Mouse (Mus musculus) ES-E14 (cell line): Measurements from ENCODE around the gene Hoxc10. TPM values are rescaled to one million over a fixed set of nuclear protein-coding genes. Genes with fewer than 3 reads are reported as not detected.

ENCODE experiments used
- DNase-seq: peaks from one replicate; pipeline ENCODE4 v3.0.0-alpha.2; 2013; ENCODE audit warnings: low read depth, low spot score
- H3K27ac ChIP-seq: 2 replicates; pipeline ENCODE4 v1.5.1; 2012; ENCODE audit warnings: low read depth, mild to moderate bottlenecking, low read length, moderate library complexity, mixed read lengths; ENCODE audit not compliant: poor library complexity, insufficient read depth, severe bottlenecking
- H3K36me3 ChIP-seq: 2 replicates; pipeline ENCODE4 v1.6.1; 2012; ENCODE audit warnings: mild to moderate bottlenecking, low read length, moderate library complexity, mixed read lengths; ENCODE audit not compliant: control insufficient read depth, poor library complexity, insufficient read depth, severe bottlenecking
- H3K4me1 ChIP-seq, 2 experiments: fragments of 150-350 bp in 1 of 2; sonication (generic) in 1 of 2; 2 replicates each; pipeline ENCODE4 v1.6.1; 2012; ENCODE audit warnings: low read length in 2 of 2, mild to moderate bottlenecking in 1 of 2, mixed read lengths in 1 of 2; ENCODE audit not compliant: control insufficient read depth in 2 of 2, insufficient read depth in 2 of 2, poor library complexity in 1 of 2
- H3K4me3 ChIP-seq, 2 experiments: fragments of 150-350 bp in 1 of 2; sonication (generic) in 1 of 2; 2 replicates each; pipeline ENCODE4 v1.5.1; 2012; ENCODE audit warnings: low read length in 2 of 2, low read depth in 1 of 2, mild to moderate bottlenecking in 1 of 2, mixed read lengths in 1 of 2; ENCODE audit not compliant: insufficient read depth in 1 of 2, poor library complexity in 1 of 2, severe bottlenecking in 1 of 2
- H3K9ac ChIP-seq: 2 replicates; pipeline ENCODE4 v1.6.1; 2012; ENCODE audit warnings: low read depth, mild to moderate bottlenecking, low read length, mixed read lengths; ENCODE audit not compliant: poor library complexity, insufficient read depth, severe bottlenecking
- H3K9me3 ChIP-seq: fragments of 150-350 bp; sonication (generic); 2 replicates; pipeline ENCODE4 v1.6.1; 2012; ENCODE audit warnings: low read depth, mild to moderate bottlenecking, low read length; ENCODE audit not compliant: control insufficient read depth, insufficient read depth
- CHD2 ChIP-seq: IDR thresholded peaks from 2 replicates; pipeline ENCODE4 v1.6.1; 2014; ENCODE audit warnings: mild to moderate bottlenecking, low read depth, low read length, inconsistent platforms
- HCFC1 ChIP-seq: IDR thresholded peaks from 2 replicates; pipeline ENCODE4 v1.6.1; 2012; ENCODE audit warnings: low read length, inconsistent platforms, borderline replicate concordance; ENCODE audit not compliant: insufficient read depth
- MAFK ChIP-seq: IDR thresholded peaks from 2 replicates; pipeline ENCODE4 v1.6.1; 2014; ENCODE audit warnings: mild to moderate bottlenecking, low read depth, low read length, inconsistent platforms; ENCODE audit not compliant: insufficient read depth
- ZC3H11A ChIP-seq: IDR thresholded peaks from 2 replicates; pipeline ENCODE4 v1.6.1; 2012; ENCODE audit warnings: low read depth, mild to moderate bottlenecking, inconsistent platforms, low read length, borderline replicate concordance
- ZNF384 ChIP-seq: IDR thresholded peaks from 2 replicates; pipeline ENCODE4 v1.6.1; 2012; ENCODE audit warnings: low read depth, low read length, inconsistent platforms
- in situ Hi-C, 2 experiments: fragments of 600-800 bp; cut with MboI; formaldehyde crosslinking; loops; one replicate each; pipeline ENCODE4 v1.15.1; 2025; ENCODE audit warnings: low sequenced_read_pairs in 2 of 2, inconsistent platforms in 1 of 2; ENCODE audit not compliant: unreplicated experiment in 2 of 2
- total RNA-seq: library from RNA; depleted of rRNA; stranded (reverse); fragments of 300-350 nt; gene quantifications from 2 replicates; pipeline ENCODE4 v1.2.3, GENCODE M21; 2012

The Hoxc10 gene
- total RNA-seq, 1 experiment, result 0.58 TPM

DNA sequence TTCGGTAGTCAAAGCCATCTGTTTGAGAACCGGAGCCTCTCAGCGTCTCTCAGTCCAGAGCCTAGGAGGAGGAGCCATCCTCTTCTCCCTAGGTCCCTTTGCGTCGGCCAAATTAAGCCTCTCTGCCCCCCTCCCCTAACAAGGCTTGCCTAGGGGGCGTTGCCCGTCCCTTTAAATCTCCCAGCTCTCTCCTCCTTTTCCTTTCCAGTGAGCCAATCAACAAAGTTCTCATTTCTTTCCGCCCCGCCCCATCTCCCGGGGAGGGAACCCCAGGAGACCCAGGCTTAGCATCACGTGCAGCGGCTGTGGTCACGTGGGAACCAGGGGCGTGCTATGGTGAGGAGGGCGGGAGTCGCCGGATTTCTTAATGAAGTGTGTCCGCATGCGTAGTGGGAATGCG, 46.0 kb upstream of the Hoxc10 start:
- no peaks in the 10 kb centered on the region for H3K36me3 ChIP-seq
- no peaks in the 10 kb centered on the region for H3K9me3 ChIP-seq
- H3K4me3 ChIP-seq, result peak overlapping the region; percentile 56 to 69; a peak in 3 of 4 replicates
- no peak overlapping the region for H3K9ac ChIP-seq
- peak; percentile 100 for DNase-seq
- H3K4me1 ChIP-seq, result no peaks in the 10 kb centered on the region
- no peak overlapping the region for H3K27ac ChIP-seq
- TF ChIP-seq ZNF384 (no peak), HCFC1 (0 out of 2 replicates have a peak, but pooled peaks have one; percentile 17)
- in situ Hi-C loops, result loop anchor here in 1 of 2 experiments (10.0 kb wide), 1 partner anchor 64 kb away; no protein-coding TSS in a partner anchor

DNA sequence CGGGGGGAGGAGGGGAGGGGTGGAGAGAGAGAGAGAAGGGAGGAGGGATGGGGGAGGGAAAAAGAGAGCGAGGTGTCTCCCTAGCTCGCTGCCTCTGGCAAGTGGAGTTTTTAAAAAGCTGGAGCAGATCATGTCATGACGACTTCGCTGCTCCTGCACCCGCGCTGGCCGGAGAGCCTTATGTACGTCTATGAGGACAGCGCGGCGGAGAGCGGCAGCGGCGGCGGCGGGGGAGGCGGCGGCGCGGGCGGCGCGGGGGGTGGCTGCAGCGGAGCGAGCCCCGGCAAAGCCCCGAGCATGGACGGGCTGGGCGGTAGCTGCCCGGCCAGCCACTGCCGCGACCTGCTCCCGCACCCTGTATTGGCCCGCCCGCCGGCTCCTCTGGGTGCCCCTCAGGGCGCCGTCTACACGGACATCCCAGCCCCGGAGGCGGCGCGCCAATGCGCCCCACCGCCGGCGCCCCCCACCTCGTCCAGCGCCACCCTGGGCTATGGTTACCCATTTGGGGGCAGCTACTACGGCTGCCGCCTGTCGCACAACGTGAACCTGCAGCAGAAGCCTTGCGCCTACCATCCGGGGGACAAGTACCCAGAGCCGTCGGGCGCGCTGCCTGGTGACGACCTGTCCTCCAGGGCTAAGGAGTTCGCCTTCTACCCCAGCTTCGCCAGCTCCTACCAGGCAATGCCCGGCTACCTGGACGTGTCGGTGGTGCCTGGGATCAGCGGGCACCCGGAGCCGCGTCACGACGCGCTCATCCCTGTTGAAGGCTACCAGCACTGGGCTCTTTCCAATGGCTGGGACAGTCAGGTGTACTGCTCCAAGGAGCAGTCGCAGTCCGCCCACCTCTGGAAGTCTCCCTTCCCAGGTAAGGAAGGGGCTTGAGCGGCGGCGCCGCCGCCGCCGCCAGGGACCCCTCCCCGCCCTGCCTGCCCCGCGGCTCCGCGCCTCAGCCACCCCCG, 45.3 kb upstream of the Hoxc10 start, which contains the start of gene Hoxc13:
TSS of gene Hoxc13 (plus strand) at position 51 of the 959 bp plus-strand sequence.
- Histone ChIP-seq H3K4me3 (peak within 1 kb of the TSS; percentile 69 to 77), H3K36me3 (no peaks in the 10 kb centered on the region), H3K9me3 (no peaks in the 10 kb centered on the region), H3K4me1 (no peaks in the 10 kb centered on the region), H3K27ac (no peak within 1 kb of the TSS), H3K9ac (peak within 1 kb of the TSS; percentile 60)
- no peak for DNase-seq
- TF ChIP-seq HCFC1 (no peak), MAFK (no peak), CHD2 (no peak), ZC3H11A (no peak), ZNF384 (no peak)
- in situ Hi-C loops, result loop anchor here in 1 of 2 experiments (10.0 kb wide), 1 partner anchor 63 kb away; no protein-coding TSS in a partner anchor

DNA sequence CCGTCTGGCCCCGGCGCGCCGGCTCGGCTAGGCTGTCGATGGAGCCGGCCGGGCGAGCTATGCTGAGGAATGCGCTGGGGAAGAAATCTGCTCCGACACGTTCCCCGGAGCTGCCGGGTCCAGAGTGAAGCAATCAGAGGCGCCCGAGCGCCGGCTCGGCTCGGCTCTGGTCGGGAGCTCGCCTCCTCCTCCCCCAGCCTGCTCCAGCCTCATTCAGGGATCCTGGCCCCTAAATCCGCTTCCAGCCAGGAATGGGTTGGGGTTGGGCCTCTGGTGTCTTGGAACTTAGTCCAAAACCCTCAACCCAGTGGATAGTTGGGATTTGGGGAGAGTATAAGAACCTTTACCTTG, 44.6 kb upstream of the Hoxc10 start:
- no peak for DNase-seq
- Histone ChIP-seq H3K9ac (peak overlapping the region; percentile 60), H3K4me3 (peak overlapping the region; percentile 69 to 77), H3K4me1 (peaks cover 0 to 2% of the 10 kb centered on the region in 2 experiments; a peak in 1 of 4 replicates), H3K36me3 (no peaks in the 10 kb centered on the region), H3K27ac (no peak overlapping the region), H3K9me3 (no peaks in the 10 kb centered on the region)
- in situ Hi-C loops, result loop anchor here in 1 of 2 experiments (10.0 kb wide), 1 partner anchor 63 kb away; no protein-coding TSS in a partner anchor
- TF ChIP-seq MAFK (no peak), CHD2 (no peak), ZNF384 (no peak), ZC3H11A (no peak), HCFC1 (no peak)

DNA sequence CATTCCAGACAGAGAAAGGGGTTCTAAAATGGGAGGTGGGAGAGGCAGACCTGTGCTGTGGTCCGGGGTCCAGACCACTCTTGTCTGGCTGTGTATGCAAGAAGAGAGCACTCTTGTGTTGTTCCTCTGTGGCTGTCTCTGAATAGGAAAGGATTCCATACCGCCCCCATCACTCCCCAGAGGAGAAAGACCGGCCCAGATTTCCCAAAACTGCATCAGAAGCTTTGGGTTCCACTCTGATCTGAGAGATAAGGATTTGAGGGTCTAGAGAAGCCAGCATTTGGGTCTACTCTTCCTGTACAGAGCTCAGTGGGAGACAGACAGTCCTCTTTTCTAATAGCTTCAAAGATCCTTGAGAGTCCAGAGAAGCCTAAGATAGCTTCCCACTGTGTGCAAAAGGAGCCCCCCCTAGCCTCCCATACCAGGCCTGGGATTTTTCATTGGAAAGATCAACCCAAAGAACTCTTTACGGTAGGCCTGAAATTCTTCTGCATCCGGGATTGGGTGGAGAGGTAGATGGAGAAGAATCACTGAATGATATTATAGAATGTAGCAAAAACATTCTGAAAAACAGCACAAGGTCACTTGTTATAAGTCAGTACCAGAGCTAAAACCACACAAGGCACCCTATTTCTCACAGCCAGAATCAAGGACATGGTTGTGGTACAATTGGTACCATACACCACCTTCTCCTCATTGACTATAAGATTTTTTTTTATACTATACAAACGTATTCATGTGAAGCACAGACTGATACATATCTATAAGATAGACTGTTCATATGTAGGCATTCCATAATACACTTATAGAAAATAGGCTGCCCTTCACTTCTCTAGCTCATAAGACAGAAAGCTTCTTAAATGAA, 43.7 kb upstream of the Hoxc10 start:
- H3K9me3 ChIP-seq, result no peaks in the 10 kb centered on the region
- TF ChIP-seq ZNF384 (no peak), HCFC1 (no peak), ZC3H11A (no peak), MAFK (no peak), CHD2 (no peak)
- no peaks in the 10 kb centered on the region for H3K36me3 ChIP-seq
- DNase-seq, result no peak
- peaks cover 0 to 2% of the 10 kb centered on the region in 2 experiments; a peak in 1 of 4 replicates for H3K4me1 ChIP-seq
- no peak overlapping the region for H3K27ac ChIP-seq
- no peak overlapping the region for H3K4me3 ChIP-seq
- in situ Hi-C loops, result loop anchor here in 1 of 2 experiments (10.0 kb wide), 1 partner anchor 62 kb away; no protein-coding TSS in a partner anchor
- H3K9ac ChIP-seq, result no peak overlapping the region
